Mouse (Mus musculus): ENCODE results near the gene Fam228b. TPM values are rescaled to one million over a fixed set of nuclear protein-coding genes. Genes with fewer than 3 reads are reported as not detected.
"Not testable (repeated sequence)": the region's sequence is repeated elsewhere in the genome, so short reads cannot be mapped to it uniquely, and the experiment has no call there.

Gene Fam228b
- polyA plus RNA-seq, 1 experiment from 2014 or later: 6.1 TPM

DNA sequence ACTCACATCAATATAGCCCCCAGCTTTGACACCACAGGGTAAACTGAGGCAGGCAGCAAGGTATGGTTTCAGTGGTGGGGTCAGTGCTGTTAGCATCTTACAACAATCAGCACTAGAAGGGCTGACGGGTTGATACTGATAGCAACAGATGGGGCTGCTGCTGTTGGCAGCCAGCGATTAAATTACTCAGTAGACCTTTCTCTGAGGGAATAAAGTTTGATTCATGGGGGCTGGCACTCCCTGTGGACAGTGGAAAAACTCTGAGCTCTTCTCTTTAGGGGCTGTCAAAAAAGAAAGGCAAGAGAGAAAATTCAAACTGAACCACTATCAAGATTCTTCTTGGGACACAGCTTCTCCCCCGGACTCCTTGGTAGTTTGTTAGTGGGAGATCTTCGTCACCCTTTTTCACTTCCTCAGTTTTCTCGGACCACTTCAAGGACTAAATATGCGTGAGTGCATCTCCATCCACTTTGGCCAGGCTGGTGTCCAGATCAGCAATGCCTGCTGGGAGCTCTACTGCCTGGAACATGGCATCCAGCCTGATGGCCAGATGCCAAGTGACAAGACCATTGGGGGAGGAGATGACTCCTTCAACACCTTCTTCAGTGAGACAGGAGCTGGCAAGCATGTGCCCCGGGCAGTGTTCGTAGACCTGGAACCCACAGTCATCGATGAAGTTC is 12.8 kb upstream of the Fam228b start:
- H3K4me1 ChIP-seq; H3K4me3 ChIP-seq; H3K36me3 ChIP-seq (replicated peaks); ATAC-seq (replicated peaks); H3K27ac ChIP-seq; H3K4me2 ChIP-seq; H3K9ac ChIP-seq; H3K27me3 ChIP-seq (replicated peaks); H3K9me3 ChIP-seq: not testable (repeated sequence)
- WGBS: 92% methylated on average over 9 of the region's 9 CpGs

GRCm38 (mm10) chr12:4781270-4781669 is 12.2 kb upstream of the Fam228b start:
- no peak overlapping the region for H3K27ac ChIP-seq
- H3K9ac ChIP-seq: no peak overlapping the region
- no peaks in the 10 kb centered on the region for H3K9me3 ChIP-seq
- H3K4me3 ChIP-seq: no peak overlapping the region
- WGBS: 89% methylated on average over 1 of the region's 1 CpGs
- H3K27me3 ChIP-seq (replicated peaks): no peaks in the 10 kb centered on the region
- H3K4me1 ChIP-seq: no peaks in the 10 kb centered on the region
- no peak for ATAC-seq (replicated peaks)
- H3K4me2 ChIP-seq: no peak overlapping the region
- H3K36me3 ChIP-seq (replicated peaks): no peaks in the 10 kb centered on the region

GRCm38 (mm10) chr12:4780245-4780644 is 11.2 kb upstream of the Fam228b start:
- no peak overlapping the region for H3K4me3 ChIP-seq
- no peak for ATAC-seq (replicated peaks)
- no peak overlapping the region for H3K4me2 ChIP-seq
- no peaks in the 10 kb centered on the region for H3K9me3 ChIP-seq
- whole genome bisulfite sequencing: 68% methylated on average over 2 of the region's 2 CpGs
- no peaks in the 10 kb centered on the region for H3K27me3 ChIP-seq (replicated peaks)
- no peaks in the 10 kb centered on the region for H3K36me3 ChIP-seq (replicated peaks)
- H3K4me1 ChIP-seq: no peaks in the 10 kb centered on the region
- no peak overlapping the region for H3K9ac ChIP-seq
- H3K27ac ChIP-seq: no peak overlapping the region

- no peak overlapping the region for H3K27ac ChIP-seq
- H3K36me3 ChIP-seq (replicated peaks): no peaks in the 10 kb centered on the region
- no peaks in the 10 kb centered on the region for H3K9me3 ChIP-seq
- no peak overlapping the region for H3K9ac ChIP-seq
- no peaks in the 10 kb centered on the region for H3K27me3 ChIP-seq (replicated peaks)
- no peak overlapping the region for H3K4me2 ChIP-seq
- ATAC-seq (replicated peaks): no peak
- no peaks in the 10 kb centered on the region for H3K4me1 ChIP-seq
- WGBS: 87% methylated on average over 6 of the region's 6 CpGs
- H3K4me3 ChIP-seq: no peak overlapping the region
These were observed 8.7 kb upstream of the Fam228b start for GRCm38 (mm10) chr12:4777734-4778133.

DNA sequence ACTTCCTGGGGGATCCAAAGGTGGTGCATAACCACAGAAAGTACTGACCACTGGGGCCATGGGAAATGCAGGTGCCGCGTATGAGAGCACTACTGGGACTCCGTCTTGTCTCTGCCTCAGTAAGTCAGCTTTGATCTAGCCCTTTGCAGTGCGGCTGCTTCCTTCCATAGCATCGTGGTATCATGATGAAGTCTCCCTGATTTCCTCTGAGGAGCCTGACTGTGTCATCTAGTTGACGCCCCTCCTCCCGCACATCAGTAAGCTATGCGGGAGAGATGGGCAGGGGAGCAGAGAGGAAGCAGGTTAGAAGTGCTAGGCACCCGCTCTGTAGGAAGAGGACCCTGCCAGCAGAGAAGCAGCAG is 6.5 kb upstream of the Fam228b start:
- Histone ChIP-seq H3K4me3 (no peak overlapping the region), H3K4me2 (no peak overlapping the region), H3K4me1 (no peaks in the 10 kb centered on the region), H3K9me3 (no peaks in the 10 kb centered on the region), H3K9ac (no peak overlapping the region), H3K27ac (no peak overlapping the region), H3K27me3 (replicated peaks) (no peaks in the 10 kb centered on the region), H3K36me3 (replicated peaks) (no peaks in the 10 kb centered on the region)
- 83% methylated on average over 9 of the region's 9 CpGs for WGBS
- no peak for ATAC-seq (replicated peaks)

DNA sequence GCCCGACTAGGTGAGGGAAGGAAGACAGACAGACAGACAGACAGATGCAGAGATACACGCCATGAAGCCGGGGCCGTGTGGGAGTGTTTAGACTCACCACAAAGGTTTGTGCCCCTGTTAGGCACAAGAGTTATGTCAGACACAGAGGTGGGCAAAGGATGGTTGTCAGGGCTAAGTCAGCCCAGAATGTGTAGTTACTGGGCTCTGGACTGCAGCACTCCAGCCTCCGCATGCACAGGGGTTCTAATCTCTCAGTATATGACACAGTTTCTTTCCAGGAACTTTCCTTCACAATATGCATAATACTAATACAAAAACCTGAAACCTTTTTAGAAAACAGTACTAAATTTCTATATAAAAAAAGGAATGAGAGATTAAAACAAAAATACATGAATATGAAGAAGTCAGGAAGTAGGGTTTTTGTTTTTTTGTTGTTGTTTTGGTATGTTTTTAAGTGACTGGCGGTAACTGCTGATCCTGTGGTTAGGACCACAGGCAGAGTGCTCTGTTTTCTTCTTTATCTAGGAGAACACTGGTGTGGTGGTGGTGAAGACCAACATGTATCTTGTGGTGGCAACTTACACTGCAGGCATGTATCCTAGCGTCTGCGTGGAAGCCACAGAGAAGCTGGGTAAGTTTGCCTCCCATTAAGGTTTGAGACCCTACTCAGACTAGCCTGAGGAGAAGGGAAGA is 6.0 kb upstream of the Fam228b start:
- no peak for ATAC-seq (replicated peaks)
- no peak overlapping the region for H3K27ac ChIP-seq
- no peaks in the 10 kb centered on the region for H3K36me3 ChIP-seq (replicated peaks)
- no peak overlapping the region for H3K9ac ChIP-seq
- no peak overlapping the region for H3K4me3 ChIP-seq
- WGBS: 92% methylated on average over 8 of the region's 8 CpGs
- H3K9me3 ChIP-seq: no peaks in the 10 kb centered on the region
- no peaks in the 10 kb centered on the region for H3K4me1 ChIP-seq
- H3K27me3 ChIP-seq (replicated peaks): no peaks in the 10 kb centered on the region
- H3K4me2 ChIP-seq: no peak overlapping the region

GRCm38 (mm10) chr12:4769333-4769723 is 261 bp upstream of the Fam228b start:
- ATAC-seq (replicated peaks): peak; percentile 67
- Histone ChIP-seq H3K9me3 (no peaks in the 10 kb centered on the region), H3K4me2 (peak overlapping the region; percentile 62), H3K4me3 (peak overlapping the region; percentile 58), H3K4me1 (peaks cover 4% of the 10 kb centered on the region; the same call in 1 of the 2 replicates), H3K27me3 (replicated peaks) (no peaks in the 10 kb centered on the region), H3K9ac (peak overlapping the region; percentile 83; the same call in 1 of the 2 replicates), H3K27ac (peak overlapping the region; percentile 96), H3K36me3 (replicated peaks) (no peaks in the 10 kb centered on the region)
- WGBS: 16% methylated on average over 13 of the region's 13 CpGs

- ATAC-seq (replicated peaks): no peak
- H3K9ac ChIP-seq: no peak overlapping the region
- H3K36me3 ChIP-seq (replicated peaks): no peaks in the 10 kb centered on the region
- no peak overlapping the region for H3K4me3 ChIP-seq
- no peak overlapping the region for H3K4me2 ChIP-seq
- 84% methylated on average over 1 of the region's 1 CpGs for WGBS
- no peaks in the 10 kb centered on the region for H3K4me1 ChIP-seq
- H3K27ac ChIP-seq: no peak overlapping the region
- no peaks in the 10 kb centered on the region for H3K27me3 ChIP-seq (replicated peaks)
- H3K9me3 ChIP-seq: no peaks in the 10 kb centered on the region
These were observed 12.0 kb downstream of the Fam228b start for GRCm38 (mm10) chr12:4757060-4757459.

GRCm38 (mm10) chr12:4754451-4754850 is 14.6 kb downstream of the Fam228b start:
- H3K4me1 ChIP-seq; H3K27me3 ChIP-seq (replicated peaks); ATAC-seq (replicated peaks); H3K4me2 ChIP-seq; H3K4me3 ChIP-seq; H3K9ac ChIP-seq; H3K36me3 ChIP-seq (replicated peaks); H3K9me3 ChIP-seq; H3K27ac ChIP-seq: not testable (repeated sequence)
- 93% methylated on average over 4 of the region's 4 CpGs for WGBS

- Histone ChIP-seq H3K27ac (no peak overlapping the region), H3K4me2 (no peak overlapping the region), H3K9ac (no peak overlapping the region), H3K4me3 (no peak overlapping the region), H3K36me3 (replicated peaks) (no peaks in the 10 kb centered on the region), H3K27me3 (replicated peaks) (no peaks in the 10 kb centered on the region), H3K4me1 (no peaks in the 10 kb centered on the region), H3K9me3 (no peaks in the 10 kb centered on the region)
- 92% methylated on average over 10 of the region's 10 CpGs for WGBS
- ATAC-seq (replicated peaks): no peak
These were observed 24.6 kb downstream of the Fam228b start for GRCm38 (mm10) chr12:4744486-4744885.

- no peak for ATAC-seq (replicated peaks)
- 90% methylated on average over 3 of the region's 3 CpGs for WGBS
- H3K27ac ChIP-seq: no peak overlapping the region
- H3K9ac ChIP-seq: no peak overlapping the region
- H3K4me1 ChIP-seq: no peaks in the 10 kb centered on the region
- no peak overlapping the region for H3K4me3 ChIP-seq
- H3K36me3 ChIP-seq (replicated peaks): no peaks in the 10 kb centered on the region
- no peaks in the 10 kb centered on the region for H3K9me3 ChIP-seq
- H3K4me2 ChIP-seq: no peak overlapping the region
- no peaks in the 10 kb centered on the region for H3K27me3 ChIP-seq (replicated peaks)
These were observed 26.9 kb downstream of the Fam228b start for GRCm38 (mm10) chr12:4742183-4742582.

- ATAC-seq (replicated peaks): no peak
- H3K4me1 ChIP-seq: no peaks in the 10 kb centered on the region
- 79% methylated on average over 7 of the region's 7 CpGs for WGBS
- H3K4me2 ChIP-seq: no peak overlapping the region
- H3K9me3 ChIP-seq: no peaks in the 10 kb centered on the region
- no peak overlapping the region for H3K27ac ChIP-seq
- H3K36me3 ChIP-seq (replicated peaks): no peaks in the 10 kb centered on the region
- H3K4me3 ChIP-seq: no peak overlapping the region
- H3K27me3 ChIP-seq (replicated peaks): no peaks in the 10 kb centered on the region
- no peak overlapping the region for H3K9ac ChIP-seq
These were observed 28.2 kb downstream of the Fam228b start for GRCm38 (mm10) chr12:4740823-4741222.

- Histone ChIP-seq H3K27me3 (replicated peaks) (no peaks in the 10 kb centered on the region), H3K9me3 (no peaks in the 10 kb centered on the region)
- 86% methylated on average over 18 of the region's 18 CpGs for WGBS
These were observed 31.0 kb downstream of the Fam228b start, which contains the start of gene Fam228a for GRCm38 (mm10) chr12:4738031-4738576. Gene Fam228a (minus strand): TSS chr12:4738430.

More at GRCm38 (mm10) chr12:4738031-4738576, 31.0 kb downstream of the Fam228b start, which contains the start of gene Fam228a:
- no peak for ATAC-seq (replicated peaks)
- Histone ChIP-seq H3K4me1 (no peaks in the 10 kb centered on the region), H3K27ac (no peak within 1 kb of the TSS), H3K4me2 (no peak within 1 kb of the TSS), H3K4me3 (no peak within 1 kb of the TSS), H3K36me3 (replicated peaks) (no peaks in the 10 kb centered on the region), H3K9ac (no peak within 1 kb of the TSS)
